Mouse (Mus musculus) lung, embryonic 15.5 days (tissue): ENCODE data around the gene Mms22l. TPM values are rescaled to one million over a fixed set of nuclear protein-coding genes. Genes with fewer than 3 reads are reported as not detected.
"Not testable (repeated sequence)": the region's sequence is repeated elsewhere in the genome, so short reads cannot be mapped to it uniquely, and the experiment has no call there.

Experiments used
- ATAC-seq: fragments of 200-750 bp; cut with Nextera tagmentation; 2 replicates; pipeline ENCODE4 v1.8.0; 2017; ENCODE audit warnings: moderate number of reproducible peaks, borderline replicate concordance; ENCODE audit not compliant: low FRiP score, low TSS enrichment; ENCODE audit errors: extremely low read depth
- H3K27ac ChIP-seq: fragments of 300-500 bp; sonication (generic); 2 replicates; pipeline ENCODE4 v1.5.1; 2015; ENCODE audit warnings: moderate library complexity, mild to moderate bottlenecking, inconsistent platforms
- H3K27me3 ChIP-seq: fragments of 300-500 bp; sonication (generic); 2 replicates; pipeline ENCODE4 v1.6.1; 2015; ENCODE audit warnings: inconsistent platforms
- H3K36me3 ChIP-seq: fragments of 300-500 bp; sonication (generic); 2 replicates; pipeline ENCODE4 v1.6.1; 2015; ENCODE audit warnings: inconsistent platforms
- H3K4me1 ChIP-seq: fragments of 300-500 bp; sonication (generic); 2 replicates; pipeline ENCODE4 v1.6.1; 2015; ENCODE audit warnings: inconsistent platforms
- H3K4me2 ChIP-seq: fragments of 300-500 bp; sonication (generic); 2 replicates; pipeline ENCODE4 v1.6.1; 2015; ENCODE audit warnings: inconsistent platforms, mild to moderate bottlenecking, moderate library complexity
- H3K4me3 ChIP-seq: fragments of 300-500 bp; sonication (generic); 2 replicates; pipeline ENCODE4 v1.5.1; 2015; ENCODE audit warnings: mild to moderate bottlenecking, inconsistent platforms
- H3K9ac ChIP-seq: fragments of 300-500 bp; sonication (generic); 2 replicates; pipeline ENCODE4 v1.6.1; 2015; ENCODE audit warnings: inconsistent platforms
- H3K9me3 ChIP-seq: fragments of 300-500 bp; sonication (generic); 2 replicates; pipeline ENCODE4 v1.6.1; 2016; ENCODE audit warnings: inconsistent platforms
- WGBS: fragments of 180-500 bp; shearing (Covaris S2); methylation state at CpG from one replicate; pipeline ENCODE4 v1.1.7; 2015; 5-methylcytosine and 5-hydroxymethylcytosine counted together
- polyA plus RNA-seq: library from polyadenylated mRNA; unstranded; fragments of >200 nt; fragmentation: Nextera tagmentation; extraction: Ambion mirVana; gene quantifications from 2 replicates; pipeline ENCODE4 v1.2.1, GENCODE M21; 2015

Gene Mms22l
- polyA plus RNA-seq, 1 experiment from 2014 or later: 37.1 TPM

- H3K9ac ChIP-seq: no peak overlapping the region
- H3K27ac ChIP-seq: no peak overlapping the region
- WGBS: 60% methylated on average over 9 of the region's 9 CpGs
- ATAC-seq: no peak
- H3K27me3 ChIP-seq: no peaks in the 10 kb centered on the region
- H3K4me3 ChIP-seq: no peak overlapping the region
- H3K9me3 ChIP-seq: no peaks in the 10 kb centered on the region
- peaks cover 9% of the 10 kb centered on the region for H3K4me1 ChIP-seq
- H3K36me3 ChIP-seq: no peaks in the 10 kb centered on the region
- H3K4me2 ChIP-seq: no peak overlapping the region
Observed at GRCm38 (mm10) chr4:24621422-24622187, 125.4 kb downstream of the Mms22l start.

GRCm38 (mm10) chr4:24625951-24626584 is 129.8 kb downstream of the Mms22l start:
- no peak overlapping the region for H3K9ac ChIP-seq
- 53% methylated on average over 13 of the region's 13 CpGs for WGBS
- H3K4me2 ChIP-seq: no peak overlapping the region
- peaks cover 31% of the 10 kb centered on the region for H3K4me1 ChIP-seq
- no peak; the same call in 1 of the 2 replicates for ATAC-seq
- no peaks in the 10 kb centered on the region for H3K36me3 ChIP-seq
- H3K4me3 ChIP-seq: no peak overlapping the region
- H3K27me3 ChIP-seq: no peaks in the 10 kb centered on the region
- no peaks in the 10 kb centered on the region for H3K9me3 ChIP-seq
- H3K27ac ChIP-seq: no peak overlapping the region

- Histone ChIP-seq H3K4me1 (peaks cover 37% of the 10 kb centered on the region), H3K36me3 (no peaks in the 10 kb centered on the region), H3K9ac (no peak overlapping the region), H3K27me3 (no peaks in the 10 kb centered on the region), H3K9me3 (no peaks in the 10 kb centered on the region), H3K27ac (no peak overlapping the region), H3K4me3 (no peak overlapping the region), H3K4me2 (no peak overlapping the region)
- WGBS: 50% methylated on average over 4 of the region's 4 CpGs
- ATAC-seq: no peak
Observed at GRCm38 (mm10) chr4:24626686-24627085, 130.4 kb downstream of the Mms22l start.

- H3K9ac ChIP-seq: no peak overlapping the region
- no peaks in the 10 kb centered on the region for H3K27me3 ChIP-seq
- H3K4me2 ChIP-seq: no peak overlapping the region
- 32% methylated on average over 1 of the region's 1 CpGs for WGBS
- H3K9me3 ChIP-seq: no peaks in the 10 kb centered on the region
- H3K27ac ChIP-seq: peak overlapping the region; percentile 45
- no peaks in the 10 kb centered on the region for H3K36me3 ChIP-seq
- H3K4me3 ChIP-seq: no peak overlapping the region
- ATAC-seq: peak; percentile 86
- H3K4me1 ChIP-seq: peaks cover 37% of the 10 kb centered on the region
Observed at GRCm38 (mm10) chr4:24627871-24628270, 131.6 kb downstream of the Mms22l start.

GRCm38 (mm10) chr4:24630430-24630829 is 134.2 kb downstream of the Mms22l start:
- peaks cover 37% of the 10 kb centered on the region for H3K4me1 ChIP-seq
- H3K36me3 ChIP-seq: no peaks in the 10 kb centered on the region
- H3K4me2 ChIP-seq: no peak overlapping the region
- H3K9me3 ChIP-seq: no peaks in the 10 kb centered on the region
- H3K27me3 ChIP-seq: no peaks in the 10 kb centered on the region
- H3K9ac ChIP-seq: no peak overlapping the region
- whole genome bisulfite sequencing: 29% methylated on average over 2 of the region's 2 CpGs
- no peak overlapping the region for H3K4me3 ChIP-seq
- peak; percentile 49; the same call in 1 of the 2 replicates for ATAC-seq
- peak overlapping the region; percentile 55; the same call in 1 of the 2 replicates for H3K27ac ChIP-seq

GRCm38 (mm10) chr4:24631177-24631911 is 135.1 kb downstream of the Mms22l start:
- WGBS: 69% methylated on average over 9 of the region's 9 CpGs
- Histone ChIP-seq H3K4me1 (peaks cover 32% of the 10 kb centered on the region), H3K27ac (peak overlapping the region; percentile 55; the same call in 1 of the 2 replicates), H3K9me3 (no peaks in the 10 kb centered on the region), H3K36me3 (no peaks in the 10 kb centered on the region), H3K9ac (no peak overlapping the region), H3K4me2 (no peak overlapping the region), H3K27me3 (no peaks in the 10 kb centered on the region), H3K4me3 (no peak overlapping the region)
- no peak for ATAC-seq

GRCm38 (mm10) chr4:24642306-24642705 is 146.1 kb downstream of the Mms22l start:
- no peaks in the 10 kb centered on the region for H3K9me3 ChIP-seq
- H3K9ac ChIP-seq: no peak overlapping the region
- H3K4me1 ChIP-seq: no peaks in the 10 kb centered on the region
- no peak for ATAC-seq
- no peak overlapping the region for H3K27ac ChIP-seq
- H3K36me3 ChIP-seq: no peaks in the 10 kb centered on the region
- no peak overlapping the region for H3K4me3 ChIP-seq
- no peaks in the 10 kb centered on the region for H3K27me3 ChIP-seq
- WGBS: 68% methylated on average over 2 of the region's 2 CpGs
- H3K4me2 ChIP-seq: no peak overlapping the region

- H3K4me2 ChIP-seq, ATAC-seq, H3K4me3 ChIP-seq, H3K9me3 ChIP-seq, H3K4me1 ChIP-seq, H3K27ac ChIP-seq, H3K36me3 ChIP-seq, H3K27me3 ChIP-seq, H3K9ac ChIP-seq: not testable (repeated sequence)
- 77% methylated on average over 7 of the region's 8 CpGs for WGBS
Observed at GRCm38 (mm10) chr4:24644735-24645134, 148.5 kb downstream of the Mms22l start.
